Comparison of ENCODE assay signal across 26 mouse cellular contexts in the genomic region with DNA sequence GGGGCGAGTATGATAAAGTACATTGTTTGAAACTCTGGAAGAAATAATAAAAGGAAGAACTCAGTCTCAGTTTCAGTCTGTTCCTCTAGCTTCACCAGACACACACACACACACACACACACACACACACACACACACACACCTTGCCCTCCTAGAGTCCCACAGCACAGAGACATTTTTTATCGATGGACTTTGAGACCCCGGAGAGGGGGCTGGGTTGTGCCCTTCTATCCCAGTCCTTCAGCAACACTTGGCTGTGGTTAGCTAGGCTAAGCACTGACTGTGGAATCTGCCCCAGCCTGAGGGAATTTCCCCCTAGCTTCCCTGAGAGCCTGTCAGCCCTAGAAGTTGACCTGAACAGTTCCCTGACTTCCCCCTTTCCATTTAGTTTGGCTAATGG. TPM values are rescaled to one million over a fixed set of nuclear protein-coding genes. Genes with fewer than 3 reads are reported as not detected.
DNase-seq lines count a peak whose midpoint lies in the region; ATAC-seq and TF ChIP-seq lines count a peak whose summit lies in the region.
"Had no signal": no experiment of that assay in that cellular context is flagged by ENCODE, and none has a peak within 500 bp of the region (broad histone marks: within the 10 kb centered on the region; RNA-seq: fewer than 3 reads in every experiment).

No protein-coding gene starts in this region.

- DNase-seq in A20 (ENCODE audit: low read depth, low spot score) = peak; percentile 38
- no peak for DNase-seq in adrenal gland, adult (ENCODE audit: inconsistent age in 2 of 2, low spot score in 1 of 2)
- no peak for DNase-seq in gastrocnemius, adult 2 months
- DNase-seq in cerebellum, adult 18-20 months = no peak
- DNase-seq: adrenal gland, adult 2 months; cerebellum, adult 9-11 months; gastrocnemius, postnatal 25 days; heart, adult 2 months; heart, postnatal 4 days; thymus, postnatal 14 days had no signal

- ATAC-seq in intestine, embryonic 16.5 days = peak; percentile 81
- peak; percentile 80 for ATAC-seq in kidney, embryonic 16.5 days (ENCODE audit: low FRiP score, low TSS enrichment)
- peak; percentile 57; the same call in 1 of the 2 replicates for ATAC-seq in liver, embryonic 12.5 days
- no peak for ATAC-seq in forebrain, embryonic 12.5 days (ENCODE audit: low FRiP score)
- ATAC-seq: forebrain, embryonic 15.5 days; hindbrain, postnatal 0 days; lung, postnatal 0 days; midbrain, embryonic 13.5 days had no signal

- H3K36me3 ChIP-seq in intestine, embryonic 16.5 days (ENCODE audit: control insufficient read depth, insufficient read depth, low read length) = no peaks in the 10 kb centered on the region
- H3K36me3 ChIP-seq in kidney, embryonic 16.5 days (ENCODE audit: insufficient read depth, low read length) = no peaks in the 10 kb centered on the region
- no peaks in the 10 kb centered on the region for H3K36me3 ChIP-seq in liver, embryonic 12.5 days
- no peaks in the 10 kb centered on the region for H3K36me3 ChIP-seq in forebrain, embryonic 12.5 days (replicated peaks)
- H3K36me3 ChIP-seq: embryonic facial prominence, embryonic 13.5 days; forebrain, embryonic 15.5 days; heart, embryonic 15.5 days; limb, embryonic 13.5 days; midbrain, embryonic 13.5 days; neural tube, embryonic 13.5 days had no signal

- TF ChIP-seq CTCF in gastrocnemius, adult 2 months (IDR thresholded peaks at IDR 0.05) = no peak

- no peaks in the 10 kb centered on the region for H3K9me3 ChIP-seq in intestine, embryonic 16.5 days (ENCODE audit: control insufficient read depth, low read length)
- H3K9me3 ChIP-seq in kidney, embryonic 16.5 days (ENCODE audit: low read length) = no peaks in the 10 kb centered on the region
- no peaks in the 10 kb centered on the region for H3K9me3 ChIP-seq in liver, embryonic 12.5 days (replicated peaks)
- no peaks in the 10 kb centered on the region for H3K9me3 ChIP-seq in forebrain, embryonic 12.5 days
- H3K9me3 ChIP-seq: embryonic facial prominence, embryonic 13.5 days; forebrain, embryonic 15.5 days; heart, embryonic 15.5 days; limb, embryonic 13.5 days; midbrain, embryonic 13.5 days; neural tube, embryonic 13.5 days had no signal

- no peak overlapping the region for H3K4me3 ChIP-seq in intestine, embryonic 16.5 days (ENCODE audit: low read length)
- no peak overlapping the region for H3K4me3 ChIP-seq in kidney, embryonic 16.5 days (ENCODE audit: low read length)
- H3K4me3 ChIP-seq in liver, embryonic 12.5 days = no peak overlapping the region
- H3K4me3 ChIP-seq in gastrocnemius, adult 2 months = no peak overlapping the region
- H3K4me3 ChIP-seq in forebrain, embryonic 12.5 days (replicated peaks) = no peak overlapping the region
- H3K4me3 ChIP-seq: embryonic facial prominence, embryonic 13.5 days; forebrain, embryonic 15.5 days; heart, adult 2 months; heart, embryonic 15.5 days; limb, embryonic 13.5 days; midbrain, embryonic 13.5 days; neural tube, embryonic 13.5 days had no signal

- peaks cover 3% of the 10 kb centered on the region; the same call in 1 of the 2 replicates for H3K4me1 ChIP-seq in intestine, embryonic 16.5 days (ENCODE audit: control insufficient read depth, insufficient read depth, low read length)
- H3K4me1 ChIP-seq in kidney, embryonic 16.5 days (ENCODE audit: insufficient read depth, low read length) = no peaks in the 10 kb centered on the region
- H3K4me1 ChIP-seq in liver, embryonic 12.5 days = peaks cover 10% of the 10 kb centered on the region; the same call in 1 of the 2 replicates
- H3K4me1 ChIP-seq in forebrain, embryonic 12.5 days = no peaks in the 10 kb centered on the region
- H3K4me1 ChIP-seq: embryonic facial prominence, embryonic 13.5 days; heart, embryonic 15.5 days; limb, embryonic 13.5 days; midbrain, embryonic 13.5 days; neural tube, embryonic 13.5 days had no signal

- H3K4me2 ChIP-seq in intestine, embryonic 16.5 days (ENCODE audit: low read depth, low read length) = no peak overlapping the region
- no peak overlapping the region for H3K4me2 ChIP-seq in kidney, embryonic 16.5 days (replicated peaks; ENCODE audit: low read depth, low read length)
- no peak overlapping the region for H3K4me2 ChIP-seq in liver, embryonic 12.5 days
- H3K4me2 ChIP-seq in forebrain, embryonic 12.5 days = no peak overlapping the region
- H3K4me2 ChIP-seq: embryonic facial prominence, embryonic 13.5 days; forebrain, embryonic 15.5 days; heart, embryonic 15.5 days; limb, embryonic 13.5 days; midbrain, embryonic 13.5 days; neural tube, embryonic 13.5 days had no signal

- H3K27ac ChIP-seq in intestine, embryonic 16.5 days (ENCODE audit: low read length) = peak overlapping the region; percentile 48; the same call in 1 of the 2 replicates
- H3K27ac ChIP-seq in kidney, embryonic 16.5 days (ENCODE audit: low read length) = peak overlapping the region; percentile 47
- H3K27ac ChIP-seq in liver, embryonic 12.5 days = 0 out of 2 replicates have a peak overlapping the region, but pooled peaks have one; percentile 2
- no peak overlapping the region for H3K27ac ChIP-seq in gastrocnemius, adult 2 months
- no peak overlapping the region for H3K27ac ChIP-seq in forebrain, embryonic 12.5 days
- H3K27ac ChIP-seq: embryonic facial prominence, embryonic 13.5 days; forebrain, embryonic 15.5 days; heart, adult 2 months; heart, embryonic 15.5 days; hindbrain, postnatal 0 days; limb, embryonic 13.5 days; midbrain, embryonic 13.5 days; neural tube, embryonic 13.5 days had no signal

- intact Hi-C loops in gastrocnemius, adult 2 months (cut with DNase I) = no loop called here

- no peak overlapping the region for H3K9ac ChIP-seq in intestine, embryonic 16.5 days (ENCODE audit: low read depth, low read length)
- H3K9ac ChIP-seq in kidney, embryonic 16.5 days (replicated peaks; ENCODE audit: low read length) = no peak overlapping the region
- no peak overlapping the region for H3K9ac ChIP-seq in liver, embryonic 12.5 days
- no peak overlapping the region for H3K9ac ChIP-seq in forebrain, embryonic 12.5 days
- H3K9ac ChIP-seq: embryonic facial prominence, embryonic 13.5 days; forebrain, embryonic 15.5 days; heart, embryonic 15.5 days; limb, embryonic 13.5 days; midbrain, embryonic 13.5 days; neural tube, embryonic 13.5 days had no signal

- H3K27me3 ChIP-seq in intestine, embryonic 16.5 days (replicated peaks; ENCODE audit: control insufficient read depth, insufficient read depth, low read length) = no peaks in the 10 kb centered on the region
- H3K27me3 ChIP-seq in kidney, embryonic 16.5 days (ENCODE audit: insufficient read depth, low read length) = no peaks in the 10 kb centered on the region
- H3K27me3 ChIP-seq in liver, embryonic 12.5 days (replicated peaks) = peaks cover 20% of the 10 kb centered on the region
- peaks cover 9% of the 10 kb centered on the region; the same call in 1 of the 2 replicates for H3K27me3 ChIP-seq in forebrain, embryonic 12.5 days
- H3K27me3 ChIP-seq: forebrain, embryonic 15.5 days; limb, embryonic 13.5 days had no signal

- 74% methylated on average over 3 of the region's 3 CpGs for whole genome bisulfite sequencing in intestine, embryonic 16.5 days
- WGBS in kidney, embryonic 16.5 days = 79% methylated on average over 3 of the region's 3 CpGs
- WGBS in liver, embryonic 12.5 days (ENCODE audit: insufficient replicate concordance) = 67% methylated on average over 3 of the region's 3 CpGs
- WGBS in forebrain, embryonic 12.5 days = 92% methylated on average over 3 of the region's 3 CpGs

RNA-seq across cellular contexts. Expression of a gene that starts 8.3 kb away (rescaled TPM):
- 1.0 and 1.4 TPM in 2 replicates for polyA plus RNA-seq in intestine, embryonic 16.5 days (2015; fragmentation: Nextera tagmentation; extraction: Ambion mirVana)
- 0.57 TPM in 1 of 2 replicates, not detected in the other for polyA plus RNA-seq in kidney, embryonic 16.5 days (2015; fragmentation: Nextera tagmentation; extraction: Ambion mirVana)
- polyA plus RNA-seq in liver, embryonic 12.5 days (2016; fragmentation: Nextera tagmentation; extraction: Ambion mirVana) = 0.35 and 1.1 TPM in 2 replicates
- not detected for total RNA-seq in gastrocnemius, adult 2 months (2021)
- not detected in 2 replicates for polyA plus RNA-seq in forebrain, embryonic 12.5 days (2016; fragmentation: Nextera tagmentation; extraction: Ambion mirVana)
- total RNA-seq: gastrocnemius, postnatal 25 days; heart, postnatal 4 days; hindbrain, postnatal 0 days; layer of hippocampus, adult 18-20 months; layer of hippocampus, postnatal 25 days; left cerebral cortex, postnatal 10 days had no signal
- polyA plus RNA-seq: forebrain, embryonic 15.5 days had no signal

RNA-seq across cellular contexts. Expression of a gene that starts 8.6 kb away (rescaled TPM):
- polyA plus RNA-seq in intestine, embryonic 16.5 days (2015; fragmentation: Nextera tagmentation; extraction: Ambion mirVana) = 0.32 TPM in 1 of 2 replicates, not detected in the other
- 0.08 TPM in 1 of 2 replicates, not detected in the other for polyA plus RNA-seq in kidney, embryonic 16.5 days (2015; fragmentation: Nextera tagmentation; extraction: Ambion mirVana)
- 1.6 and 2.2 TPM in 2 replicates for polyA plus RNA-seq in liver, embryonic 12.5 days (2016; fragmentation: Nextera tagmentation; extraction: Ambion mirVana)
- total RNA-seq in gastrocnemius, adult 2 months (2021) = not detected
- polyA plus RNA-seq in forebrain, embryonic 12.5 days (2016; fragmentation: Nextera tagmentation; extraction: Ambion mirVana) = not detected in 2 replicates
- total RNA-seq: gastrocnemius, postnatal 25 days; heart, adult 2 months; heart, postnatal 4 days; hindbrain, postnatal 0 days; layer of hippocampus, adult 18-20 months; layer of hippocampus, postnatal 25 days; left cerebral cortex, postnatal 10 days; megakaryocyte, adult 5-6 weeks had no signal
- polyA plus RNA-seq: adrenal gland, adult 2 months; embryonic facial prominence, embryonic 13.5 days; forebrain, embryonic 15.5 days; heart, adult 2 months; heart, embryonic 15.5 days; hindbrain, postnatal 0 days; limb, embryonic 13.5 days; lung, postnatal 0 days; midbrain, embryonic 13.5 days; neural tube, embryonic 13.5 days had no signal

RNA-seq across cellular contexts. Expression of a gene that starts 13.4 kb away (rescaled TPM):
- 22.9 and 25.4 TPM in 2 replicates for polyA plus RNA-seq in intestine, embryonic 16.5 days (2015; fragmentation: Nextera tagmentation; extraction: Ambion mirVana)
- polyA plus RNA-seq in kidney, embryonic 16.5 days (2015; fragmentation: Nextera tagmentation; extraction: Ambion mirVana) = 33.3 and 34.1 TPM in 2 replicates
- 21.0 and 21.5 TPM in 2 replicates for polyA plus RNA-seq in liver, embryonic 12.5 days (2016; fragmentation: Nextera tagmentation; extraction: Ambion mirVana)
- total RNA-seq in gastrocnemius, adult 2 months (2021) = 1 to 10 TPM; 2.7 to 3.3 TPM
- polyA plus RNA-seq in forebrain, embryonic 12.5 days (2016; fragmentation: Nextera tagmentation; extraction: Ambion mirVana) = 37.0 and 37.2 TPM in 2 replicates

RNA-seq across cellular contexts. Expression of a gene that starts 18.9 kb away (rescaled TPM):
- polyA plus RNA-seq in intestine, embryonic 16.5 days (2015; fragmentation: Nextera tagmentation; extraction: Ambion mirVana) = 0.28 and 0.34 TPM in 2 replicates
- 2.3 and 2.5 TPM in 2 replicates for polyA plus RNA-seq in kidney, embryonic 16.5 days (2015; fragmentation: Nextera tagmentation; extraction: Ambion mirVana)
- polyA plus RNA-seq in liver, embryonic 12.5 days (2016; fragmentation: Nextera tagmentation; extraction: Ambion mirVana) = 0.23 and 0.39 TPM in 2 replicates
- not detected for total RNA-seq in gastrocnemius, adult 2 months (2021)
- polyA plus RNA-seq in forebrain, embryonic 12.5 days (2016; fragmentation: Nextera tagmentation; extraction: Ambion mirVana) = not detected in 2 replicates
- total RNA-seq: adrenal gland, adult 2 months; gastrocnemius, postnatal 25 days; heart, adult 2 months; heart, postnatal 4 days; hindbrain, postnatal 0 days; layer of hippocampus, adult 18-20 months; layer of hippocampus, postnatal 25 days; left cerebral cortex, postnatal 10 days; megakaryocyte, adult 5-6 weeks had no signal
- polyA plus RNA-seq: adrenal gland, adult 2 months; embryonic facial prominence, embryonic 13.5 days; forebrain, embryonic 15.5 days; heart, adult 2 months; heart, embryonic 15.5 days; midbrain, embryonic 13.5 days had no signal

RNA-seq across cellular contexts. Expression of a gene that starts 27.7 kb away (rescaled TPM):
- polyA plus RNA-seq in intestine, embryonic 16.5 days (2015; fragmentation: Nextera tagmentation; extraction: Ambion mirVana) = 0.18 TPM in 1 of 2 replicates, not detected in the other
- 0.63 TPM in 1 of 2 replicates, not detected in the other for polyA plus RNA-seq in kidney, embryonic 16.5 days (2015; fragmentation: Nextera tagmentation; extraction: Ambion mirVana)
- polyA plus RNA-seq in liver, embryonic 12.5 days (2016; fragmentation: Nextera tagmentation; extraction: Ambion mirVana) = not detected in 2 replicates
- not detected for total RNA-seq in gastrocnemius, adult 2 months (2021)
- polyA plus RNA-seq in forebrain, embryonic 12.5 days (2016; fragmentation: Nextera tagmentation; extraction: Ambion mirVana) = not detected in 2 replicates
- total RNA-seq: adrenal gland, adult 2 months; gastrocnemius, postnatal 25 days; heart, adult 2 months; heart, postnatal 4 days; layer of hippocampus, adult 18-20 months; layer of hippocampus, postnatal 25 days; left cerebral cortex, postnatal 10 days; megakaryocyte, adult 5-6 weeks had no signal
- polyA plus RNA-seq: adrenal gland, adult 2 months; embryonic facial prominence, embryonic 13.5 days; forebrain, embryonic 15.5 days; heart, adult 2 months; heart, embryonic 15.5 days; lung, postnatal 0 days; midbrain, embryonic 13.5 days; neural tube, embryonic 13.5 days had no signal

Comparison
In these comparisons a context has a peak if more than half of its experiments do, and no peak if none do; other contexts are left out.
1. H3K27ac ChIP-seq: peak in intestine, embryonic 16.5 days (single experiment), kidney, embryonic 16.5 days (single experiment) and liver, embryonic 12.5 days (single experiment); none in gastrocnemius, adult 2 months (single experiment) and forebrain, embryonic 12.5 days (single experiment).